Mouse (Mus musculus) midbrain, embryonic 15.5 days (tissue): ENCODE data around the gene Mgst2. TPM values are rescaled to one million over a fixed set of nuclear protein-coding genes. Genes with fewer than 3 reads are reported as not detected.

ENCODE experiments used
- ATAC-seq: fragments of 200-750 bp; cut with Nextera tagmentation; replicated peaks from 2 replicates; pipeline ENCODE4 v1.8.0; 2017; ENCODE audit warnings: moderate TSS enrichment
- H3K27ac ChIP-seq: fragments of 300-500 bp; sonication (generic); 2 replicates; pipeline ENCODE4 v1.5.1; 2015; ENCODE audit warnings: mild to moderate bottlenecking, inconsistent platforms
- H3K27me3 ChIP-seq: fragments of 300-500 bp; sonication (generic); replicated peaks from 2 replicates; pipeline ENCODE4 v1.6.1; 2015; ENCODE audit warnings: inconsistent platforms
- H3K36me3 ChIP-seq: fragments of 300-500 bp; sonication (generic); replicated peaks from 2 replicates; pipeline ENCODE4 v1.6.1; 2015; ENCODE audit warnings: inconsistent platforms
- H3K4me1 ChIP-seq: fragments of 300-500 bp; sonication (generic); 2 replicates; pipeline ENCODE4 v1.6.1; 2015; ENCODE audit warnings: inconsistent platforms
- H3K4me2 ChIP-seq: fragments of 300-500 bp; sonication (generic); 2 replicates; pipeline ENCODE4 v1.6.1; 2015; ENCODE audit warnings: inconsistent platforms, mild to moderate bottlenecking, moderate library complexity
- H3K4me3 ChIP-seq: fragments of 300-500 bp; sonication (generic); 2 replicates; pipeline ENCODE4 v1.5.1; 2015; ENCODE audit warnings: mild to moderate bottlenecking, inconsistent platforms
- H3K9ac ChIP-seq: fragments of 300-500 bp; sonication (generic); 2 replicates; pipeline ENCODE4 v1.6.1; 2015; ENCODE audit warnings: mild to moderate bottlenecking, inconsistent platforms
- H3K9me3 ChIP-seq: fragments of 300-500 bp; sonication (generic); 2 replicates; pipeline ENCODE4 v1.6.1; 2016; ENCODE audit warnings: inconsistent platforms
- WGBS: fragments of 180-500 bp; shearing (Covaris S2); methylation state at CpG from one replicate; pipeline ENCODE4 v1.1.7; 2015; ENCODE audit warnings: mixed read lengths; 5-methylcytosine and 5-hydroxymethylcytosine counted together
- polyA plus RNA-seq: library from polyadenylated mRNA; unstranded; fragments of >200 nt; fragmentation: Nextera tagmentation; extraction: Ambion mirVana; gene quantifications from 2 replicates; pipeline ENCODE4 v1.2.1, GENCODE M21; 2015

The Mgst2 gene
- polyA plus RNA-seq, 1 experiment from 2014 or later = 0.48 TPM

GRCm38 (mm10) chr3:51693196-51693595 lies 33.0 kb downstream of the Mgst2 start:
- ATAC-seq = no peak
- H3K36me3 ChIP-seq = peaks cover 12% of the 10 kb centered on the region; the same call in 1 of the 2 replicates
- no peaks in the 10 kb centered on the region for H3K4me1 ChIP-seq
- no peaks in the 10 kb centered on the region for H3K9me3 ChIP-seq
- H3K4me2 ChIP-seq = no peak overlapping the region
- no peak overlapping the region for H3K9ac ChIP-seq
- H3K27ac ChIP-seq = no peak overlapping the region
- no peaks in the 10 kb centered on the region for H3K27me3 ChIP-seq
- WGBS = 80% methylated on average over 10 of the region's 10 CpGs
- H3K4me3 ChIP-seq = no peak overlapping the region

- H3K4me1 ChIP-seq = no peaks in the 10 kb centered on the region
- 91% methylated on average over 14 of the region's 14 CpGs for WGBS
These were observed 34.4 kb downstream of the Mgst2 start for GRCm38 (mm10) chr3:51694576-51694975.

GRCm38 (mm10) chr3:51695713-51696112 lies 35.6 kb downstream of the Mgst2 start:
- Histone ChIP-seq H3K9ac (no peak overlapping the region), H3K9me3 (no peaks in the 10 kb centered on the region), H3K27me3 (no peaks in the 10 kb centered on the region), H3K36me3 (no peaks in the 10 kb centered on the region), H3K4me2 (no peak overlapping the region), H3K4me3 (no peak overlapping the region), H3K4me1 (peaks cover 10% of the 10 kb centered on the region), H3K27ac (no peak overlapping the region)
- no peak for ATAC-seq
- WGBS = 86% methylated on average over 3 of the region's 3 CpGs

More at GRCm38 (mm10) chr3:51694576-51694975, 34.4 kb downstream of the Mgst2 start:
- ATAC-seq = no peak
- peaks cover 10% of the 10 kb centered on the region; the same call in 1 of the 2 replicates for H3K36me3 ChIP-seq
- no peak overlapping the region for H3K4me3 ChIP-seq
- no peak overlapping the region for H3K27ac ChIP-seq
- no peaks in the 10 kb centered on the region for H3K27me3 ChIP-seq
- H3K9ac ChIP-seq = no peak overlapping the region
- no peak overlapping the region for H3K4me2 ChIP-seq
- no peaks in the 10 kb centered on the region for H3K9me3 ChIP-seq

DNA sequence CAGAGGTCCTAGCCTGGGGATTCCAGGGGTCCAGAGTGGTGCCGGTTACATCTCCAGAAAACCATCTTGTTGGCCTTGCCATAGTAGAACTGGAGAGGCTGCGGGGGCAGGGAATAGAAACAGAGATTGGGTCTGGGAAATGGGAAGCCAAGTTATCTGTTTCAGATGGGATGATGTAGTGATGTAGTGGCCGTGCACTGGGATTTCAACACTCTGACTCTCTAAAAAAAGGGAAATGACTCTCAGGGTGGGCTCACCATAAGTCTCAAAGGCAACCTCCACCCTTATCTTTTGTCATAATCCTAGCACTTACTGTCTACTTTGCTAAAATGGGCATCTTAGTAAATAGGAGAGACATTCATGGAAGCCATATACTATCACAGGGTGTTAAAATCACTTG lies 37.8 kb downstream of the Mgst2 start:
- Histone ChIP-seq H3K4me3 (no peak overlapping the region), H3K4me2 (no peak overlapping the region), H3K27ac (no peak overlapping the region), H3K9me3 (no peaks in the 10 kb centered on the region), H3K9ac (no peak overlapping the region), H3K27me3 (no peaks in the 10 kb centered on the region), H3K36me3 (no peaks in the 10 kb centered on the region), H3K4me1 (peaks cover 32% of the 10 kb centered on the region)
- WGBS = 82% methylated on average over 3 of the region's 3 CpGs
- ATAC-seq = no peak

DNA sequence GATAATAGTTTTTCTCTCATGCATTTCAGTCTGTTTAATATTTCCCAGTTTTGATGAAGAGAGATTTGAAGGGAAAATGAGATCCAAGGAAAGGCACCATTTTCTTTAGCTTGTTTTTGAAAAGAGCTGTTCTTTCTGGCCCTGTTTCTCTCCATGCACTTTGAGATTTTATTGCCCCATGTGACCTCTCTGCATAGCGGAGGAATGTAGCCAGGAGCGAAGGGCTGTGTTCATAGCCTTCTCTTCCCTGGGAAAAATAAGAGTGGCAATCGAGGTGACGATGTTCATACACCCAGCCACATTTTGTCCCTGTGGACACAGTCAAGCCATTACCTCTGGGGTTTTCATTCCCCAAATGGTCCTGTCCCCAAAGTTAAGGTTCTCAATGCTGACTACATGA lies 40.0 kb downstream of the Mgst2 start:
- Histone ChIP-seq H3K4me2 (peak overlapping the region; percentile 56), H3K9ac (0 out of 2 replicates have a peak overlapping the region, but pooled peaks have one; percentile 44), H3K27ac (peak overlapping the region; percentile 94), H3K4me3 (no peak overlapping the region), H3K36me3 (no peaks in the 10 kb centered on the region), H3K27me3 (no peaks in the 10 kb centered on the region), H3K9me3 (no peaks in the 10 kb centered on the region), H3K4me1 (peaks cover 38% of the 10 kb centered on the region)
- ATAC-seq = no peak
- WGBS = 66% methylated on average over 4 of the region's 4 CpGs

- Histone ChIP-seq H3K9ac (peak overlapping the region; percentile 44), H3K4me2 (peak overlapping the region; percentile 56), H3K36me3 (no peaks in the 10 kb centered on the region), H3K4me1 (peaks cover 38% of the 10 kb centered on the region), H3K27ac (peak overlapping the region; percentile 94), H3K27me3 (no peaks in the 10 kb centered on the region), H3K9me3 (no peaks in the 10 kb centered on the region), H3K4me3 (peak overlapping the region; percentile 32)
- ATAC-seq = no peak
- WGBS = 12% methylated on average over 15 of the region's 15 CpGs
These were observed 40.6 kb downstream of the Mgst2 start for GRCm38 (mm10) chr3:51700731-51701280.

- under 1% methylated on average over 27 of the region's 27 CpGs for WGBS
- Histone ChIP-seq H3K9ac (peak overlapping the region; percentile 44), H3K9me3 (no peaks in the 10 kb centered on the region), H3K36me3 (no peaks in the 10 kb centered on the region), H3K4me3 (peak overlapping the region; percentile 32), H3K4me2 (peak overlapping the region; percentile 56), H3K4me1 (peaks cover 38% of the 10 kb centered on the region), H3K27me3 (no peaks in the 10 kb centered on the region), H3K27ac (peak overlapping the region; percentile 94)
- ATAC-seq = peak; percentile 97
These were observed 41.2 kb downstream of the Mgst2 start for GRCm38 (mm10) chr3:51701281-51701751.

GRCm38 (mm10) chr3:51701950-51702349 lies 41.8 kb downstream of the Mgst2 start:
- Histone ChIP-seq H3K27me3 (no peaks in the 10 kb centered on the region), H3K4me3 (peak overlapping the region; percentile 32), H3K9me3 (no peaks in the 10 kb centered on the region), H3K36me3 (no peaks in the 10 kb centered on the region), H3K4me1 (peaks cover 38% of the 10 kb centered on the region), H3K4me2 (peak overlapping the region; percentile 56), H3K27ac (peak overlapping the region; percentile 94), H3K9ac (peak overlapping the region; percentile 44)
- 3% methylated on average over 13 of the region's 13 CpGs for WGBS
- ATAC-seq = peak; percentile 83

GRCm38 (mm10) chr3:51702701-51703286 lies 42.6 kb downstream of the Mgst2 start:
- Histone ChIP-seq H3K27ac (peak overlapping the region; percentile 94), H3K4me1 (peaks cover 38% of the 10 kb centered on the region), H3K9ac (no peak overlapping the region), H3K4me3 (no peak overlapping the region), H3K9me3 (no peaks in the 10 kb centered on the region), H3K27me3 (no peaks in the 10 kb centered on the region), H3K4me2 (no peak overlapping the region), H3K36me3 (no peaks in the 10 kb centered on the region)
- 56% methylated on average over 8 of the region's 8 CpGs for WGBS
- ATAC-seq = no peak

DNA sequence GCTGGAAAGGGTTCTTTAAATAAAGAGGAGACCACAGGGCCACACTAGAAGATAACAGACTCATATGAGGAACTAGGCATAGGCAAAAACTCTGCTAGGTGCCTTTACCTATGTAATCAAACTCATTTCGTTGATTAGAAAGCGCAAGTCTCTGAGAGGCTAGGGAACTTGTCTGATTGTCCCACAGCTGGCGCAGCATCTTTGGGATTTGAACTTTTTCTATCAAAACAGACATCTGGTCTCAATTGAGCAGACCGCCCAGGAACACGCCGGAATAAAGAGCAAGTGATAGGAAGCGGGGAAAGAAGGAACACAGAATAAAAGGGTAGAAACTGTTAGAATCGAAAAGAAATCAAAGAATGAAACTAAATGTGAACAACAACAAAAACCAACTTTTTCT lies 43.3 kb downstream of the Mgst2 start:
- H3K9ac ChIP-seq = no peak overlapping the region
- 90% methylated on average over 8 of the region's 8 CpGs for WGBS

GRCm38 (mm10) chr3:51705220-51705619 lies 45.1 kb downstream of the Mgst2 start:
- Histone ChIP-seq H3K27ac (no peak overlapping the region), H3K27me3 (no peaks in the 10 kb centered on the region), H3K9ac (no peak overlapping the region), H3K9me3 (no peaks in the 10 kb centered on the region), H3K4me1 (peaks cover 33% of the 10 kb centered on the region), H3K4me3 (no peak overlapping the region), H3K4me2 (no peak overlapping the region), H3K36me3 (no peaks in the 10 kb centered on the region)
- no peak for ATAC-seq
- 86% methylated on average over 7 of the region's 7 CpGs for WGBS

More for the DNA sequence above, 43.3 kb downstream of the Mgst2 start:
- ATAC-seq = no peak
- Histone ChIP-seq H3K9me3 (no peaks in the 10 kb centered on the region), H3K4me1 (peaks cover 38% of the 10 kb centered on the region), H3K27ac (peak overlapping the region; percentile 94; the same call in 1 of the 2 replicates), H3K27me3 (no peaks in the 10 kb centered on the region), H3K4me3 (no peak overlapping the region), H3K4me2 (no peak overlapping the region), H3K36me3 (no peaks in the 10 kb centered on the region)

DNA sequence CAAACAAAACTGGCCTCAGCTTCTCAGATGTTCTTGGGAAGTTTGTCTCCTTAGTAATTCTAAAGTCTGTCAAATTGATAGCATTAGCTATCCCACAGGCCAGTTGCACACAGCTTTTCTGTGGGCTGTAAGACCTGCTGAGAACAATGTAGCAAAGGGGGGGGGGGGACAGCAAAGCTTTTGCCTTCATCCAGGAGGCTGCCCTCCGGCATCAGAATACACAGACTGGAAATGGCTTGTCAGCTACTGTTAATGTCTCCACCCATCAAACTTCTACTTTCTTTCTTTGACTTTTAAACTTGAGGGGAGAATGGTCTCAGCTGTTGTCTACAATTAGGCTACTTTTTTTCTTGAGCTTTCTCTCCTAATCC lies 48.2 kb downstream of the Mgst2 start:
- Histone ChIP-seq H3K4me2 (no peak overlapping the region), H3K9ac (no peak overlapping the region), H3K4me1 (peaks cover 9% of the 10 kb centered on the region), H3K9me3 (no peaks in the 10 kb centered on the region), H3K27ac (no peak overlapping the region), H3K36me3 (no peaks in the 10 kb centered on the region), H3K27me3 (no peaks in the 10 kb centered on the region), H3K4me3 (no peak overlapping the region)
- 50% methylated on average over 1 of the region's 1 CpGs for WGBS
- ATAC-seq = no peak
